Mouse (Mus musculus) neural tube, embryonic 12.5 days (tissue): Measurements from ENCODE around the gene Phactr1. TPM values are rescaled to one million over a fixed set of nuclear protein-coding genes. Genes with fewer than 3 reads are reported as not detected.

Experiments used
- ATAC-seq: fragments of 200-750 bp; cut with Nextera tagmentation; 2 replicates; pipeline ENCODE4 v1.8.0; 2017; ENCODE audit warnings: low read depth, mild to moderate bottlenecking, moderate TSS enrichment, moderate library complexity; ENCODE audit not compliant: low FRiP score
- H3K27ac ChIP-seq: fragments of 300-500 bp; sonication (generic); 2 replicates; pipeline ENCODE4 v1.5.1; 2016
- H3K27me3 ChIP-seq: fragments of 300-500 bp; sonication (generic); replicated peaks from 2 replicates; pipeline ENCODE4 v1.6.1; 2016; ENCODE audit warnings: mild to moderate bottlenecking
- H3K36me3 ChIP-seq: fragments of 300-500 bp; sonication (generic); 2 replicates; pipeline ENCODE4 v1.6.1; 2016; ENCODE audit warnings: mild to moderate bottlenecking
- H3K4me1 ChIP-seq: fragments of 300-500 bp; sonication (generic); 2 replicates; pipeline ENCODE4 v1.6.1; 2016
- H3K4me2 ChIP-seq: fragments of 300-500 bp; sonication (generic); replicated peaks from 2 replicates; pipeline ENCODE4 v1.6.1; 2016; ENCODE audit warnings: mild to moderate bottlenecking
- H3K4me3 ChIP-seq: fragments of 300-500 bp; sonication (generic); 2 replicates; pipeline ENCODE4 v1.5.1; 2016
- H3K9ac ChIP-seq: fragments of 300-500 bp; sonication (generic); 2 replicates; pipeline ENCODE4 v1.6.1; 2016; ENCODE audit warnings: mild to moderate bottlenecking
- H3K9me3 ChIP-seq: fragments of 300-500 bp; sonication (generic); 2 replicates; pipeline ENCODE4 v1.6.1; 2016; ENCODE audit warnings: mild to moderate bottlenecking
- WGBS: fragments of 180-500 bp; shearing (Covaris S2); methylation state at CpG from one replicate; pipeline ENCODE4 v1.1.7; 2016; 5-methylcytosine and 5-hydroxymethylcytosine counted together
- polyA plus RNA-seq: library from polyadenylated mRNA; unstranded; fragments of >200 nt; fragmentation: Nextera tagmentation; extraction: Ambion mirVana; gene quantifications from 2 replicates; pipeline ENCODE4 v1.2.1, GENCODE M21; 2016

Gene Phactr1
- polyA plus RNA-seq, 1 experiment from 2014 or later: 47.5 TPM

DNA sequence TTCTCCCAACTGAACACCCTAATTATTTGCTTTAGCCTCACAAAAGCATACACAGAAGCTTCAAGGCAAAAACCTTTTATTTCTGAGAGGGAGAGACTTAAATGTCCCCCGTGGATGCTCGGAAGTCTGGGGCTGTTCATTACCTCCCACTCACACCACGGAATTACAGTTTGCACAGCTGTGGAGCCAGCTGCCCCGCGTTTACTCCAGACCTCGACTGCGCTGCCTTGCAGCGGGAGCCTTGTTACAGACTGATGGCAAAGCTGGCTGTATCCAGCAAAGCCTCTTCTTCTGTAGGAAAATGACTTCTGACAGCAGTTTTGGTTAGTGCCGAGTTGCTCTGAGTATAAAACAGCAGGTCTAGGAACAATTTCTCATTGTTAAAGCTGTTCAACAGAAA is 39.0 kb downstream of the Phactr1 start:
- peaks cover 9% of the 10 kb centered on the region; the same call in 1 of the 2 replicates for H3K4me1 ChIP-seq
- 7% methylated on average over 9 of the region's 9 CpGs for WGBS
- H3K9ac ChIP-seq: no peak overlapping the region
- no peaks in the 10 kb centered on the region for H3K36me3 ChIP-seq
- H3K4me3 ChIP-seq: no peak overlapping the region
- H3K9me3 ChIP-seq: no peaks in the 10 kb centered on the region
- H3K27me3 ChIP-seq: no peaks in the 10 kb centered on the region
- no peak for ATAC-seq
- H3K4me2 ChIP-seq: 0 out of 2 replicates have a peak overlapping the region, but pooled peaks have one; percentile 7
- no peak overlapping the region for H3K27ac ChIP-seq

DNA sequence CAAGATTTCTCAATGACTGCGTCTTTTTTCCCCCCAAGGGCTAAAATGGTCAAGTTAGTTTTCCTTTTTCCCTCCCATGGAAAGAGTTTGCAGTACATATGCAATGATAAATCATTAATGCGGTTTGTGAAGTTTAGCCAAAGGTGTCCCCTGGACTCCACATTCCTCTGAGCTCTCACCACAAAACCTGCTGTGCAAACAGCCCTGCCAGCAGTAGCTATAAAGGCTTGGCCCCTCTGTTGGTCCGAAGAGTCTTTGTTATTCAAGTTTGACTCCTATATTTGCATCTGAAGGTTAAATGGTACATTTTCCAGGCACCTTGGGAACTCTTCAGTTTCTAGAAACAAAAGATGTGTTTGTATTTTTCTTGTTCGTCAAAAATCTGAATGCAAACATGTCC is 39.7 kb downstream of the Phactr1 start:
- ATAC-seq: no peak
- WGBS: 22% methylated on average over 4 of the region's 4 CpGs

DNA sequence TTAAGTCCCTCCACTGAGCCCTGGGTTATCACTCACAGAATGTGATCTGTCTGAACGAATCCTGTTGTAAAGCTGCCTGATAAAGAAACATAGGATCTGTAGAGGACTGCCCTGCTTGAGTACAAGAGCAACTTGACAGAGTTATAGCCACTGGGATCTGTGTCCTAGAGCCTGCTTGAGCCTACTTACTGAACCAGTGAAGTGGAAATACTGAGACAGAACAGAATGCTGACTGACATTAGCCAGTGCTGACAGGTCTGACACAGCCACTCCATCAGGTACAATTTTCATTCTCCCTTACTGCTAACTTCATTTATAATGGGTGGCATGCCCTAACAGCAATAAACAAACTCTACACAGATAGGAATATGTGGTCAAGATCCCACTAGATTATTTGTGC is 40.2 kb downstream of the Phactr1 start:
- H3K36me3 ChIP-seq: no peaks in the 10 kb centered on the region
- no peak overlapping the region for H3K9ac ChIP-seq
- no peak overlapping the region for H3K4me2 ChIP-seq
- H3K4me1 ChIP-seq: peaks cover 9% of the 10 kb centered on the region; the same call in 1 of the 2 replicates
- H3K9me3 ChIP-seq: no peaks in the 10 kb centered on the region
- no peak overlapping the region for H3K4me3 ChIP-seq
- no peaks in the 10 kb centered on the region for H3K27me3 ChIP-seq
- 8% methylated on average over 1 of the region's 1 CpGs for WGBS
- no peak overlapping the region for H3K27ac ChIP-seq
- no peak for ATAC-seq

More for the DNA sequence above, 39.7 kb downstream of the Phactr1 start:
- no peak overlapping the region for H3K27ac ChIP-seq
- no peak overlapping the region for H3K4me2 ChIP-seq
- peaks cover 9% of the 10 kb centered on the region; the same call in 1 of the 2 replicates for H3K4me1 ChIP-seq
- no peaks in the 10 kb centered on the region for H3K27me3 ChIP-seq
- no peaks in the 10 kb centered on the region for H3K36me3 ChIP-seq
- no peaks in the 10 kb centered on the region for H3K9me3 ChIP-seq
- no peak overlapping the region for H3K9ac ChIP-seq
- no peak overlapping the region for H3K4me3 ChIP-seq

DNA sequence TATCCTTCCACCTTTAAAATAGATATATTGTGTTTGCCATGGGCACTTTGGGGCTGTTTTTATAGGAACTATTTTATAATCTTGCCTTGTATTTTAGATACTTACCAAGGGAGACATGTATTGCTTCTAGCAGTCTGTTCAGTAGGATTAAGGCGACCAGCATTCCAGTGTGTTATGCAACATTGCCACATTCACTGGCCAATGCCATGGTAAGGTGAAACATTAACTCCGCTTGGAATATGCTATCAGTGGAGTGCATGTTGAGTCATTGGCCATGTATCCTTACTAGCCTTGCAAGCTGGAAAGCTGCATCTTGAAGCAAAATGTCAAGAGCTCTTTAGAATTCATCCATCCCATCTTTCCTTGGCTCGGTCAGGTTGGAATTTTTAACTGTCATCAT is 43.6 kb downstream of the Phactr1 start:
- H3K4me2 ChIP-seq: no peak overlapping the region
- H3K36me3 ChIP-seq: no peaks in the 10 kb centered on the region
- H3K9ac ChIP-seq: no peak overlapping the region
- WGBS: 93% methylated on average over 3 of the region's 3 CpGs
- no peaks in the 10 kb centered on the region for H3K27me3 ChIP-seq
- no peak overlapping the region for H3K27ac ChIP-seq
- no peak overlapping the region for H3K4me3 ChIP-seq
- no peak for ATAC-seq
- H3K4me1 ChIP-seq: peaks cover 9% of the 10 kb centered on the region; the same call in 1 of the 2 replicates
- no peaks in the 10 kb centered on the region for H3K9me3 ChIP-seq

DNA sequence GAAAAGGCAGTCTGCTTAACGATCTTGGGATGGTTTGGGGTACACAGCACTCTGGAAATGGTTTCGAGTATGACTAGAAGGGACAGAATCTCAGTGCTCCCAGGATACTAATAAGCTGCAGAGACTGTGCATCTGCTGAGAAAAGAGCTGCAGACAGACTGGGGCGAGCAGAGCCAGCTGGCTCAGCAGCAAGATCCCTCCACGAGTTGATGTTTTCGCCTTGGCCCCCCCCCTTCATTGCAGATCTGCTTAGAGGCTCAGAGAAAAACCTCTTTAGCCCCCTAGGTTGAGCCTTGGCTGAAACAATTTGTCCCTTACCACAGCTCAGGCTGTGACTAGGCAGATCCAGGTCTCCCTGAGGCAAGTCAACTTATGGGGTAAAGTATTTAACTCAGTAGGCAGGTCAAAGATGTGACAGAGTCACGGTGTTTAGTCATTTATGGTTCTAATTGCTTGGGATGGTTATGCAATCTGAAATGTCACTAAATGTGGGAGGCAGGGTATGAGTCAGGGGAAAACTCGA is 45.3 kb downstream of the Phactr1 start:
- Histone ChIP-seq H3K4me2 (no peak overlapping the region), H3K4me1 (no peaks in the 10 kb centered on the region)
- no peak for ATAC-seq

DNA sequence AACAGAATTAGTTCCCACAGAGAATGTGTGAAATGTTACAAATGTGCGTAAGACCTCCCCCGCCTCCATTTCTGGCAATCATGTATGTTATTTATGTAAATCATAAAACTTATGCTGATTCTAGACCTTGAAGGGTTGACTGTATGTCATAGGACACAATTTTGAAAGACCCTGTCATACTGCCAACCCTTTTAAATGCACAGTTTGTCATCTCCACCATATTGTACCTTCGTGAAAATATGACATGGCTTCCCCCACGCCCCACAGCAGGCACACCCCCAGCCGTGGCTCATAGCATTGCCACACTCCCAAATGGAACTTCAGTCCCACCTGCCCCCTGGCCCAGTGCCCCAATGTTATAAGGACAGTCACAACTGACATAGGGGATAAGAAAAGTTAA is 57.1 kb downstream of the Phactr1 start:
- no peaks in the 10 kb centered on the region for H3K4me1 ChIP-seq
- 90% methylated on average over 5 of the region's 5 CpGs for WGBS
- no peaks in the 10 kb centered on the region for H3K9me3 ChIP-seq
- H3K4me3 ChIP-seq: no peak overlapping the region
- no peak for ATAC-seq
- no peaks in the 10 kb centered on the region for H3K27me3 ChIP-seq
- H3K9ac ChIP-seq: no peak overlapping the region
- no peaks in the 10 kb centered on the region for H3K36me3 ChIP-seq
- H3K4me2 ChIP-seq: no peak overlapping the region
- H3K27ac ChIP-seq: no peak overlapping the region

More for the DNA sequence above, 45.3 kb downstream of the Phactr1 start:
- Histone ChIP-seq H3K9ac (no peak overlapping the region), H3K27ac (no peak overlapping the region), H3K9me3 (no peaks in the 10 kb centered on the region), H3K4me3 (no peak overlapping the region), H3K27me3 (no peaks in the 10 kb centered on the region), H3K36me3 (no peaks in the 10 kb centered on the region)
- 75% methylated on average over 7 of the region's 7 CpGs for WGBS

DNA sequence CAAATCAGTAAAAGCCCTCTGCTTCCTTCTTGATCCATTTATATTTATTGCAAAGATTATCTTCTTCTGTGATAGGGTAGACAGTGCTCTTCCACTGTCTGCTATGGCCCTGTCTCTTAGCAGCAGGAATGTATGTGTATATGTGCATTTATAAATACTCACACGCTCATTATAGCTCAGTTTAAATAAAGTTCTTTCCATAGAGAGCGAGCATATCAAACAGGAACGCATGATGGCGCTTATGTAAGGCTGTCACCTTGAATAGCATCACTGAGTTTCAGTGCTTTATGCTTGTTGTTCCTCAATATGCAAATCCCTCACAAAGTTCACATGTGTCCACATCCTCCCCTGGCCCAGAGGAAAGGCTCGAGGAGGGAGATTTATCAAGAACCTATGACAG is 57.7 kb downstream of the Phactr1 start:
- no peak overlapping the region for H3K27ac ChIP-seq
- H3K36me3 ChIP-seq: no peaks in the 10 kb centered on the region
- H3K9me3 ChIP-seq: no peaks in the 10 kb centered on the region
- 88% methylated on average over 5 of the region's 5 CpGs for WGBS
- no peak overlapping the region for H3K9ac ChIP-seq
- H3K27me3 ChIP-seq: no peaks in the 10 kb centered on the region
- no peak overlapping the region for H3K4me3 ChIP-seq
- H3K4me2 ChIP-seq: no peak overlapping the region
- ATAC-seq: no peak
- H3K4me1 ChIP-seq: no peaks in the 10 kb centered on the region

DNA sequence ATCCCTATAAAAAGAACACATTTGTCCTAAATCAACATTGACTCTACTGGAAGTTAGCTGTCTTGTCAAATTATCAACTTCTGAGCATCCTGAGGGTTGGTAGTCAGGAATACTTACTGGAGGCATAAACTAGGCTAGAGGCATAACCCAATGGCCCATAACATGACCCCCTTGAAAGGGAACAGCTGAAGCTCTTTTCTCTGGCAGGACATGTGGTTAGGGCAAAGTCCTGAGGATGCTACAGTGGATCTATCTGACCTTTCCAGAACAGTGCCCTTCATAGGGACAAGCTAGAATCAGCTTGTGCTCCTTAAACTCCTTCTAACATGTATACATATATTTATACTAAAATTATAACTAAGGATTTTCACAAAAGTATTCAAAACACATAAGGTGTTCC is 61.8 kb downstream of the Phactr1 start:
- no peaks in the 10 kb centered on the region for H3K36me3 ChIP-seq
- no peaks in the 10 kb centered on the region for H3K4me1 ChIP-seq
- ATAC-seq: no peak
- no peaks in the 10 kb centered on the region for H3K9me3 ChIP-seq
- no peak overlapping the region for H3K27ac ChIP-seq
- H3K27me3 ChIP-seq: no peaks in the 10 kb centered on the region
- H3K4me2 ChIP-seq: no peak overlapping the region
- H3K4me3 ChIP-seq: no peak overlapping the region
- no peak overlapping the region for H3K9ac ChIP-seq

DNA sequence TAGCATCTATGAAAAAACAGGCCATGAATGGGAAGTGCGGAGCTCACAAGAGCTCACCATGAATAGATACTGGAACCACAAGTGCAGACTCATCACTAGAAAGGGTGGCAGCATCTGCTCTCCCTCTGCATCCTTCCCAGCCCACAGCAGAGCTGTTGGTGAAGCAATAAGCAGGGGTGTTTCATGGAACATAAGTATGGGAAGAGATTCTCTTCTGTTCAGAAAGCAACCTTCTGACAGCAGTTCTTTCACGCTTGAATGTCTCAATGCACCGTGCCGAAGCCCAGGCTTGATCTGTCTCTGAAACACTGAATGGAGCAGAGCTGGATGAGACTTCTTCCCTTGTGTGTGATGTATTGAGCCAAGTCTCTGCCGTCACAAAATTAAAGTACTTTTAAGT is 64.0 kb downstream of the Phactr1 start:
- WGBS: 70% methylated on average over 5 of the region's 5 CpGs

DNA sequence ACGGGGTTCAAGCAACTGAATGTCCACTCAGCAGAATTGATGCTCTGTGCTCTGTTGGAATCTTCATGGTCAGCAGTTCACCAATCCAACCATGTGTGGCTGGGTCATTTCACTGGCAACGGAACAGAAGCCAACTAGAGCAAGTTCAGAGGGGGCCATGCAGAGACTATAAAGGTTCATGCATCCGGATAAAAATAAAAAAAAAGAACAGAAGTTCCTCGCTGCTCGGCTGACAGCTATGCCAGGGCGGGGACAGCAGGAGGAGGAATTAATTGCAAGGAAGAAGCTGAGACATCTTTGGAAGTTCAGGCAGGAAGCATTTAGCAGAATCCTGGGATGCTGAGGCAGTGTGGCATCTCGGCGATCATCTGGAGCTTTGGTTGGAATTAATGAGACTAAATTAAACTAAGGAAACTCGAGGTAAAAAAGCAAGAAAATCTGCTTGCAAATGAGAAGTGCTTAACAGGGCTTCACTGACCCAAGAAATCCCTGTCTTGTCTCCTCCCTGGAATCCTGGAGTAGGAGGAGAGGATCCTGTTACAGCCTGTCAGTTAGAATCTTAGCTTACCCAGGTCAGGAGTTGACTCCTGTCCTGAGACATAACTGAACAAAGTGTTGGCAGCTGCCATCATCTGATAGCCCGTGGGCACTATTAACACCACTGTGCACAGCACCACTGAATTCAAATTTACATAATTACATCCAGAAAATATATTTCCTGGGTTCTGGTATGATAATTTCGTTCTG is 77.4 kb downstream of the Phactr1 start:
- ATAC-seq: no peak
- 46% methylated on average over 11 of the region's 11 CpGs for WGBS

More for the DNA sequence above, 64.0 kb downstream of the Phactr1 start:
- H3K36me3 ChIP-seq: no peaks in the 10 kb centered on the region
- no peak overlapping the region for H3K4me3 ChIP-seq
- no peaks in the 10 kb centered on the region for H3K9me3 ChIP-seq
- no peaks in the 10 kb centered on the region for H3K4me1 ChIP-seq
- H3K27me3 ChIP-seq: no peaks in the 10 kb centered on the region
- no peak overlapping the region for H3K27ac ChIP-seq
- no peak overlapping the region for H3K9ac ChIP-seq
- no peak overlapping the region for H3K4me2 ChIP-seq
- no peak for ATAC-seq

DNA sequence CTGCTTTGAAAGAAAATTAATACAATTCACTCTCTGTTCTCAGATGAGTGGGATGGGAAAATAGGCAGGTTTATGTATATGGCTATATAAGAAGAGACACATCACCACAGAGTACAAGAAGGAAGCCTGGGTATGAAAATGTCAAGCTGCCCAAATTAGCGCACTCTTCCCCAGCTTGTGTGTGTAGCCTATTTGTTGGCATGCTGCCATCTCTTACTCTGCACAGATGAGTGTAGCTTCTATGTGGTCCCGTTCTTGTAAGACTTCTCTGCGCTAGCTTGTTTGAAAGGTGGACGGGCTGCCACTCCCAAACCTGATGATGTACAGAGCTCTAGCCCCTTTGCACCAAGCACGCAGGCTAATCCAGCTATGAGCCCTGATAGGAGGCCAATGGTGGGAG is 78.7 kb downstream of the Phactr1 start:
- peaks cover 15% of the 10 kb centered on the region for H3K4me1 ChIP-seq
- H3K4me2 ChIP-seq: no peak overlapping the region
- no peak overlapping the region for H3K27ac ChIP-seq
- no peaks in the 10 kb centered on the region for H3K36me3 ChIP-seq
- H3K9me3 ChIP-seq: no peaks in the 10 kb centered on the region
- no peak for ATAC-seq
- H3K27me3 ChIP-seq: no peaks in the 10 kb centered on the region
- H3K4me3 ChIP-seq: no peak overlapping the region
- no peak overlapping the region for H3K9ac ChIP-seq
- WGBS: 82% methylated on average over 5 of the region's 5 CpGs

More for the DNA sequence above, 77.4 kb downstream of the Phactr1 start:
- no peak overlapping the region for H3K4me2 ChIP-seq
- no peak overlapping the region; the same call in 1 of the 2 replicates for H3K27ac ChIP-seq
- no peaks in the 10 kb centered on the region for H3K36me3 ChIP-seq
- H3K27me3 ChIP-seq: no peaks in the 10 kb centered on the region
- H3K4me1 ChIP-seq: peaks cover 15% of the 10 kb centered on the region
- H3K4me3 ChIP-seq: no peak overlapping the region
- H3K9ac ChIP-seq: no peak overlapping the region
- no peaks in the 10 kb centered on the region for H3K9me3 ChIP-seq

DNA sequence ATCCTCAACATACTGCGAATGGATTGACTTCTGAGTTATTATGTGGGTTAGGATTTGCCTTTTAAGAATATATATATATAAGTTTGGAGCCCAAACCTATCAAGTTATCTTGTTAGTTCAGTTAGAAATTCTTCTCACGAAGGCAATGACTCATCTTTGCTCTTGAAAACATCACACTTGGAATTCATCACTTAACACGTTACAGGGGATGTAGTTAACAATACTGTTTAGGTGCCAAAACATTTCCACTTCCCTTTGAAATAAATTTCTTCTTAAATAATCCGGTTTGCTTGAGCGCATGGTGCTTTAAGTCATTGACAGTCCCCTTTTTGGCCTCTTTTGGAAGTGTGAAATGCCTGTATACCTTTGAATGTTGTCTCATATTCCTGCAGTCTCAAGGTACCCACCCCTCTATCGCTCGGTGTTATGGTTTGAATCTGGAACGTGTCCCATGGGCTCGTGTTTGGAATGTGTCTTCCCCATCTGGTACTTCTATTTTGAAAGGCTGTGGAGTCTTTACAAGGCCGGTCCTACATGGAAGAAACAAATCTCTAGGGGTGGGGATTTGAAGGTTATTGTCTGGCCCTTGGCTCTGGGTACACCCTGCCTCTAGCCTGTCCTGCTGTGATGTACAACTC is 80.6 kb downstream of the Phactr1 start:
- WGBS: 86% methylated on average over 10 of the region's 10 CpGs
- no peaks in the 10 kb centered on the region for H3K36me3 ChIP-seq

More for the DNA sequence above, 80.6 kb downstream of the Phactr1 start:
- H3K4me3 ChIP-seq: no peak overlapping the region
- H3K27ac ChIP-seq: no peak overlapping the region
- H3K9me3 ChIP-seq: no peaks in the 10 kb centered on the region
- no peaks in the 10 kb centered on the region for H3K27me3 ChIP-seq
- H3K4me2 ChIP-seq: no peak overlapping the region
- no peak for ATAC-seq
- peaks cover 15% of the 10 kb centered on the region for H3K4me1 ChIP-seq
- no peak overlapping the region for H3K9ac ChIP-seq
